ENCODE assay signal across 18 mouse cellular contexts in genomic region chr1:160166600-160166999, GRCm38 (mm10). TPM values are rescaled to one million over a fixed set of nuclear protein-coding genes. Genes with fewer than 3 reads are reported as not detected.
"Had no signal": no experiment of that assay in that cellular context is flagged by ENCODE, and none has a peak within 500 bp of the region (broad histone marks: within the 10 kb centered on the region; RNA-seq: fewer than 3 reads in every experiment).

No protein-coding gene starts in this region.

- H3K9ac ChIP-seq: neural tube, embryonic 12.5 days; neural tube, embryonic 13.5 days; neural tube, embryonic 15.5 days; stomach, embryonic 15.5 days had no signal

- H3K36me3 ChIP-seq: neural tube, embryonic 12.5 days; neural tube, embryonic 13.5 days; neural tube, embryonic 15.5 days; stomach, embryonic 15.5 days had no signal

- H3K4me2 ChIP-seq: neural tube, embryonic 12.5 days; neural tube, embryonic 13.5 days; neural tube, embryonic 15.5 days; stomach, embryonic 15.5 days had no signal

- H3K4me3 ChIP-seq: neural tube, embryonic 12.5 days; neural tube, embryonic 13.5 days; neural tube, embryonic 15.5 days; stomach, embryonic 15.5 days had no signal

- H3K27ac ChIP-seq: neural tube, embryonic 12.5 days; neural tube, embryonic 13.5 days; neural tube, embryonic 15.5 days; stomach, embryonic 15.5 days; stomach, postnatal 0 days had no signal

- H3K27me3 ChIP-seq: neural tube, embryonic 12.5 days; neural tube, embryonic 13.5 days; neural tube, embryonic 15.5 days; stomach, embryonic 15.5 days had no signal

- H3K4me1 ChIP-seq: neural tube, embryonic 12.5 days; neural tube, embryonic 13.5 days; neural tube, embryonic 15.5 days; stomach, embryonic 15.5 days had no signal

- H3K9me3 ChIP-seq: neural tube, embryonic 12.5 days; neural tube, embryonic 13.5 days; neural tube, embryonic 15.5 days; stomach, embryonic 15.5 days had no signal

- DNase-seq: retina, postnatal 1 day; right cerebral cortex, adult 18-20 months; right cerebral cortex, postnatal 14 days; right cerebral cortex, postnatal 25 days; right cerebral cortex, postnatal 4 days; spleen, adult 18-20 months; thymus, adult 18-20 months; thymus, adult 2 months; thymus, postnatal 14 days; thymus, postnatal 25 days; thymus, postnatal 36 days; thymus, postnatal 4 days had no signal

RNA-seq across cellular contexts. Expression of gene Tnn, which starts 13.2 kb away (rescaled TPM):
- polyA plus RNA-seq: testis, adult 2 months had no signal
